Mouse (Mus musculus): ENCODE measurements around the gene Otop1. TPM values are rescaled to one million over a fixed set of nuclear protein-coding genes. Genes with fewer than 3 reads are reported as not detected.
A peak's percentile ranks its signal among the peaks of the same experiment; 100 is the strongest.

Gene Otop1
- polyA plus RNA-seq, 1 experiment from 2014 or later: not detected

GRCm38 (mm10) chr5:38258034-38258772 lies 17.6 kb upstream of the Otop1 start:
- H3K27me3 ChIP-seq (replicated peaks; ENCODE audit: control insufficient read depth, insufficient read depth, low read length): no peaks in the 10 kb centered on the region; the same call in 1 of the 2 replicates
- ATAC-seq: no peak
- H3K4me3 ChIP-seq (ENCODE audit: low read length): no peak overlapping the region
- no peak overlapping the region for H3K9ac ChIP-seq (ENCODE audit: low read depth, low read length)
- no peaks in the 10 kb centered on the region for H3K9me3 ChIP-seq (ENCODE audit: control insufficient read depth, low read length)
- H3K36me3 ChIP-seq (ENCODE audit: control insufficient read depth, insufficient read depth, low read length): peaks cover 5% of the 10 kb centered on the region; the same call in 1 of the 2 replicates
- peaks cover 6% of the 10 kb centered on the region for H3K4me1 ChIP-seq (ENCODE audit: control insufficient read depth, insufficient read depth, low read depth, low read length)
- 81% methylated on average over 8 of the region's 8 CpGs for WGBS
- H3K4me2 ChIP-seq (ENCODE audit: low read length): no peak overlapping the region
- H3K27ac ChIP-seq (ENCODE audit: low read depth, low read length): no peak overlapping the region

- Histone ChIP-seq H3K27me3 (replicated peaks; ENCODE audit: control insufficient read depth, insufficient read depth, low read length) (no peaks in the 10 kb centered on the region; the same call in 1 of the 2 replicates), H3K36me3 (ENCODE audit: control insufficient read depth, insufficient read depth, low read length) (peaks cover 11% of the 10 kb centered on the region; the same call in 1 of the 2 replicates), H3K9me3 (ENCODE audit: control insufficient read depth, low read length) (no peaks in the 10 kb centered on the region), H3K4me1 (ENCODE audit: control insufficient read depth, insufficient read depth, low read depth, low read length) (peaks cover 6% of the 10 kb centered on the region), H3K9ac (ENCODE audit: low read depth, low read length) (no peak overlapping the region), H3K27ac (ENCODE audit: low read depth, low read length) (no peak overlapping the region), H3K4me3 (ENCODE audit: low read length) (no peak overlapping the region), H3K4me2 (ENCODE audit: low read length) (no peak overlapping the region)
- no peak for ATAC-seq
- 76% methylated on average over 5 of the region's 5 CpGs for WGBS
Observed at GRCm38 (mm10) chr5:38258773-38259146, 17.0 kb upstream of the Otop1 start.

GRCm38 (mm10) chr5:38259455-38260106 lies 16.2 kb upstream of the Otop1 start:
- Histone ChIP-seq H3K4me3 (ENCODE audit: low read length) (peak overlapping the region; percentile 71), H3K9ac (ENCODE audit: low read depth, low read length) (peak overlapping the region; percentile 81), H3K9me3 (ENCODE audit: control insufficient read depth, low read length) (no peaks in the 10 kb centered on the region), H3K4me1 (ENCODE audit: control insufficient read depth, insufficient read depth, low read depth, low read length) (peaks cover 6% of the 10 kb centered on the region), H3K4me2 (ENCODE audit: low read length) (peak overlapping the region; percentile 77), H3K36me3 (ENCODE audit: control insufficient read depth, insufficient read depth, low read length) (peaks cover 11% of the 10 kb centered on the region), H3K27ac (ENCODE audit: low read depth, low read length) (peak overlapping the region; percentile 77), H3K27me3 (replicated peaks; ENCODE audit: control insufficient read depth, insufficient read depth, low read length) (no peaks in the 10 kb centered on the region; the same call in 1 of the 2 replicates)
- 46% methylated on average over 9 of the region's 9 CpGs for WGBS
- ATAC-seq: no peak

GRCm38 (mm10) chr5:38260107-38260682 lies 15.6 kb upstream of the Otop1 start, which contains the start of gene Tmem128:
Gene Tmem128, plus strand, starts transcription at chr5:38260185.
- Histone ChIP-seq H3K9me3 (ENCODE audit: control insufficient read depth, low read length) (no peaks in the 10 kb centered on the region), H3K9ac (ENCODE audit: low read depth, low read length) (peak within 1 kb of the TSS; percentile 81), H3K27ac (ENCODE audit: low read depth, low read length) (peak within 1 kb of the TSS; percentile 77), H3K4me1 (ENCODE audit: control insufficient read depth, insufficient read depth, low read depth, low read length) (peaks cover 6% of the 10 kb centered on the region), H3K27me3 (replicated peaks; ENCODE audit: control insufficient read depth, insufficient read depth, low read length) (no peaks in the 10 kb centered on the region; the same call in 1 of the 2 replicates), H3K4me3 (ENCODE audit: low read length) (peak within 1 kb of the TSS; percentile 71), H3K36me3 (ENCODE audit: control insufficient read depth, insufficient read depth, low read length) (peaks cover 16% of the 10 kb centered on the region), H3K4me2 (ENCODE audit: low read length) (peak within 1 kb of the TSS; percentile 77)
- under 1% methylated on average over 40 of the region's 40 CpGs for WGBS
- peak; percentile 86 for ATAC-seq

- no peaks in the 10 kb centered on the region for H3K9me3 ChIP-seq (ENCODE audit: control insufficient read depth, low read length)
- H3K27ac ChIP-seq (ENCODE audit: low read depth, low read length): no peak overlapping the region
- no peak for ATAC-seq
- no peak overlapping the region for H3K9ac ChIP-seq (ENCODE audit: low read depth, low read length)
- peaks cover 20% of the 10 kb centered on the region for H3K27me3 ChIP-seq (replicated peaks; ENCODE audit: control insufficient read depth, insufficient read depth, low read length)
- H3K4me1 ChIP-seq (ENCODE audit: control insufficient read depth, insufficient read depth, low read depth, low read length): peaks cover 2% of the 10 kb centered on the region
- no peak overlapping the region for H3K4me2 ChIP-seq (ENCODE audit: low read length)
- H3K4me3 ChIP-seq (ENCODE audit: low read length): no peak overlapping the region
- 92% methylated on average over 3 of the region's 3 CpGs for WGBS
- peaks cover 22% of the 10 kb centered on the region for H3K36me3 ChIP-seq (ENCODE audit: control insufficient read depth, insufficient read depth, low read length)
Observed at GRCm38 (mm10) chr5:38270942-38271341, 4.8 kb upstream of the Otop1 start.

GRCm38 (mm10) chr5:38273831-38274230 lies 1.9 kb upstream of the Otop1 start:
- Histone ChIP-seq H3K27me3 (replicated peaks; ENCODE audit: control insufficient read depth, insufficient read depth, low read length) (peaks cover 38% of the 10 kb centered on the region), H3K9me3 (ENCODE audit: control insufficient read depth, low read length) (no peaks in the 10 kb centered on the region), H3K4me1 (ENCODE audit: control insufficient read depth, insufficient read depth, low read depth, low read length) (peaks cover 12% of the 10 kb centered on the region), H3K9ac (ENCODE audit: low read depth, low read length) (no peak overlapping the region), H3K36me3 (ENCODE audit: control insufficient read depth, insufficient read depth, low read length) (peaks cover 13% of the 10 kb centered on the region), H3K27ac (ENCODE audit: low read depth, low read length) (no peak overlapping the region), H3K4me3 (ENCODE audit: low read length) (no peak overlapping the region), H3K4me2 (ENCODE audit: low read length) (no peak overlapping the region)
- ATAC-seq: no peak
- 90% methylated on average over 4 of the region's 4 CpGs for WGBS

GRCm38 (mm10) chr5:38276451-38276850 lies 679 bp downstream of the Otop1 start:
- H3K4me3 ChIP-seq (ENCODE audit: low read length): peak overlapping the region; percentile 14
- whole genome bisulfite sequencing: under 1% methylated on average over 19 of the region's 19 CpGs

GRCm38 (mm10) chr5:38277098-38277866 lies 1.5 kb downstream of the Otop1 start:
- Histone ChIP-seq H3K4me1 (ENCODE audit: control insufficient read depth, insufficient read depth, low read depth, low read length) (peaks cover 12% of the 10 kb centered on the region), H3K4me2 (ENCODE audit: low read length) (peak overlapping the region; percentile 52), H3K9me3 (ENCODE audit: control insufficient read depth, low read length) (no peaks in the 10 kb centered on the region), H3K4me3 (ENCODE audit: low read length) (peak overlapping the region; percentile 38), H3K9ac (ENCODE audit: low read depth, low read length) (peak overlapping the region; percentile 15), H3K36me3 (ENCODE audit: control insufficient read depth, insufficient read depth, low read length) (no peaks in the 10 kb centered on the region), H3K27ac (ENCODE audit: low read depth, low read length) (no peak overlapping the region), H3K27me3 (replicated peaks; ENCODE audit: control insufficient read depth, insufficient read depth, low read length) (peaks cover 49% of the 10 kb centered on the region)
- ATAC-seq: peak; percentile 40; the same call in 1 of the 2 replicates
- WGBS: 1% methylated on average over 47 of the region's 65 CpGs

More at GRCm38 (mm10) chr5:38276451-38276850, 679 bp downstream of the Otop1 start:
- peak overlapping the region; percentile 52 for H3K4me2 ChIP-seq (ENCODE audit: low read length)
- no peak overlapping the region for H3K27ac ChIP-seq (ENCODE audit: low read depth, low read length)
- peaks cover 4% of the 10 kb centered on the region; the same call in 1 of the 2 replicates for H3K36me3 ChIP-seq (ENCODE audit: control insufficient read depth, insufficient read depth, low read length)
- peaks cover 12% of the 10 kb centered on the region for H3K4me1 ChIP-seq (ENCODE audit: control insufficient read depth, insufficient read depth, low read depth, low read length)
- H3K9ac ChIP-seq (ENCODE audit: low read depth, low read length): 0 out of 2 replicates have a peak overlapping the region, but pooled peaks have one; percentile 5
- ATAC-seq: 0 out of 2 replicates have a peak, but pooled peaks have one; percentile 13
- no peaks in the 10 kb centered on the region for H3K9me3 ChIP-seq (ENCODE audit: control insufficient read depth, low read length)
- peaks cover 49% of the 10 kb centered on the region for H3K27me3 ChIP-seq (replicated peaks; ENCODE audit: control insufficient read depth, insufficient read depth, low read length)

Data from hindbrain, embryonic 16.5 days (tissue).